Mouse (Mus musculus): ENCODE data around the gene Usp19.

The Usp19 gene

DNA sequence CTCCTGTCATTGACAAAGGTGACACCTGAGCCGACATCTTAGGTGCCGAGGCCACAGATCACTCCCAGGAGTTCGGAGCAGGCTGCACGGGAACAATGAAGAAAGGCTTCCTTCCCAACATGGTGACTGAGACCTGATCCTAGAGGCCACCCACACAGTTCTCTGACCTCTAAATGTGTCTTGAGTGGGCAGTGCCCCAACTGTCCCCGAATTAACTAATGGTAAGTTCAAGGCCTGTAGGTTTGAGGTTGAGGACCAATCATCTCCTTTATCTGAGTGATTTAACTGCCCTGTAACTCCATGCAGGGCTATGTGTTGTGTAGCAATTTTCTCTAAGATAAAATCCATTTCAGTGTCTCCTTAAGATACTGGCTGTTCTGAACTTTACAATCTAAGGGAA, 21.0 kb upstream of the Usp19 start:
- peak; percentile 70 for DNase-seq (ENCODE audit: low spot score)

DNA sequence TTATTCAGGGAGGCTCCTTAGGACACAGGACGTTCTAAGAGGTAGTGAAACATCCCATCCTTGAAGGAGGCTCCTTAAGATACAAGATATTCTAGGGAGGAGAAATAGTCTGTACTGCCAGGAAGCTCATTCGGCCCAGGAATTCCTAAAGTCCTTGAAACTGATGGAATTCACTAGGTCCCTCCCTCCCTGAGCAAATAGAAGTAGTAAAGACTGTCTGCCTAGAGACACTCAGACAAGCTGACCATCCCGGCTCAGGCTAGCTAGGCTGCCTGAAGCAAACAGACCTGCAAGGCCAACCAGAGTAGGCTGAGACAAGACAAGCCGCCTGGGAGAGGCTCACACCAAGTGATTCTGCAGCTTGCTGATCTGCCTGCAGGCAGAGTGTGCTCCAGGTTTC, 20.6 kb upstream of the Usp19 start:
- peak; percentile 68 for DNase-seq (ENCODE audit: low spot score)

DNA sequence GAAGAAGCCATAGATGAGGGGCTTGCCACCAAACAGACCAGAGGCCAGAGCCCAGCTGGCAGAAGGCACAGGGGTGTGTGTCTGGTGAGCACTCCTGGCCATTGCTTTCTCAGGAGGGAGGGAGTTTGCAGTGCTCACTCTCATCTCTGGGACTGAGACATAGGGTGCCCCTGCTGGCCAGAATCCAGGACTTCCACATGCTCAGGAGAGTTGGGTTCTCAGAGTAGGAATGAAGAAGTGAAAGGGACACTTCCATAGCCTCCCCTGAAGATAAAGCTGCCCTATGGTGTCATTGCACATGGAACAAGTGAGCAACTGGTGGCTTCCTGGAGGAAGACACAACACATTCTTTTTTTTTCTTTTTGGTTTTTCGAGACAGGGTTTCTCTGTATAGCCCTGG, 15.9 kb upstream of the Usp19 start:
- DNase-seq (ENCODE audit: low spot score), result no peak

DNA sequence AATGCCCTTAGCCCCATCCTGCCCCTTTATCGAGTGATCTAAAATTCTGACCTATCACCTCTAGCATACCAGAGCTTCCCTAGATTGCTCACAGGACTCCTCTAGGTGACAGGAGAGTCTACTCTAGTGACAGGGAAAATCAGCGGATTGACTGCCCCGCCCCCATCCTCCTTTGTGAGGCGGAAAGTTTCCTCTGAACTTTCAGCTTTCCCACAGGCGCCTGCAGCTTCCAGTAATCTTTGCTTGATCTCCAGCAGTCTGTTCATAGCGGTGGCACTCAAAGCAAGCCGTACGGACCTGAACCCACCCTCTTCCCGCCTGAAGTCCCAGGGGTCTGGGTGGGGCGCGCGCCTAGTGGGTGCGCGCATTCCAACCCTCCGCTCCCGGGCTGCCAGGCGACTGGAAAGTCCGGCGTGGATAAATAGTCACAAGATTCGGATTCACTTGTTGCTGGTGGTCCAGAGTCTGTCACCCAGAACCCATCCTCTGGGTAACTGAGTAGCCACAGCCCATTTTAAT, 11.7 kb upstream of the Usp19 start:
- peak; percentile 78 for DNase-seq (ENCODE audit: low spot score)

DNA sequence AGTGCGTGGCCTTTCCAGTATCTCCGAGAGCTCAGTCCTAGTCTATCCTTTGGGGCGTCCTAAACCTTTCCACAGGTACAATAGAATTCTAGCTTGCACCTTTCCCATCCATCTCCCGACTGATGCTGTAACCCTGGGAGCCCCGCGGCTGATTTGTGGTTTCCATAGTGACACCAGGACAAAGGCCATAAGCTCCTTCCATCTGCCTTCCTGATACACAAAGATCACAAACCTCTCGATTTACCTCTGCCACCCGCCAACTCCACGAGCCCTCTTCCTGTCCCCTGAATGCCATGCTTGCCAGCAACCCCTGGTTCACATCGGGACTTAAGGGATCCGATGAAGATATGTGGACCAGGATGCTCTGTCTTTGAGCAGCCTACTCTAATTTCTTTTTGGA, 11.2 kb upstream of the Usp19 start:
- DNase-seq (ENCODE audit: low spot score), result no peak

DNA sequence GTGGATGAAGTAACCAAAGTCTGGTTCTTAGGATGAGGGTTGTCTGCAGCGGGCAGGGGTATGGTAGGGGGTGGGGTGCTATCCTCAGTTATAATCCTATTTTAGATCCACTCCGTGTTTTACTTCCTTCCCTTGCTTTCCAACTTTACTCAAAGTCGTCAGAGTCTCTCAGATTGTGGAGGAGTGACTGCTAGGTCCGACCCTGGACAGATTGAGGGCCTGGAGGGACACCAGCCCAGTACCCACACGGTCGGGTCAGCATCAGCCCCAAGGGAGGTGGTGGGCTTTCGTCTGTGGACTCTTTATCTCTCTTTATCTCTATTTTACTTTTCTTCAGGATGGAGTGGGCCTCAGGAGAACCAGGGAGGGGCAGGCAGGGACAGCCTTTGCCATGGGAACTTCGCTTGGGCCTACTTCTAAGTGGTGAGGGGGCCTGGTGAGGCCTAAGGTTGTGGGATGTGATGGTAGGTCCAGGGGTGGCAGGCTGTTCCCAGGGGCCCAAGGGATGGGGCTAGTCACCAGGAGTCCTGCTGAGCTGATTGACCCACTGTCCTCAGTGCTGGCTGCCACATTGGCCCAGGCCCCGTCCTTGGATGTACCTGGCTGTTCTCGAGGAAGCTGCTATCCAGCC, 10.6 kb upstream of the Usp19 start, which contains the start of gene Lamb2:
Gene Lamb2 (plus strand): TSS at position 16 of the 631 bp plus-strand sequence.
- no peak for DNase-seq (ENCODE audit: low spot score)

DNA sequence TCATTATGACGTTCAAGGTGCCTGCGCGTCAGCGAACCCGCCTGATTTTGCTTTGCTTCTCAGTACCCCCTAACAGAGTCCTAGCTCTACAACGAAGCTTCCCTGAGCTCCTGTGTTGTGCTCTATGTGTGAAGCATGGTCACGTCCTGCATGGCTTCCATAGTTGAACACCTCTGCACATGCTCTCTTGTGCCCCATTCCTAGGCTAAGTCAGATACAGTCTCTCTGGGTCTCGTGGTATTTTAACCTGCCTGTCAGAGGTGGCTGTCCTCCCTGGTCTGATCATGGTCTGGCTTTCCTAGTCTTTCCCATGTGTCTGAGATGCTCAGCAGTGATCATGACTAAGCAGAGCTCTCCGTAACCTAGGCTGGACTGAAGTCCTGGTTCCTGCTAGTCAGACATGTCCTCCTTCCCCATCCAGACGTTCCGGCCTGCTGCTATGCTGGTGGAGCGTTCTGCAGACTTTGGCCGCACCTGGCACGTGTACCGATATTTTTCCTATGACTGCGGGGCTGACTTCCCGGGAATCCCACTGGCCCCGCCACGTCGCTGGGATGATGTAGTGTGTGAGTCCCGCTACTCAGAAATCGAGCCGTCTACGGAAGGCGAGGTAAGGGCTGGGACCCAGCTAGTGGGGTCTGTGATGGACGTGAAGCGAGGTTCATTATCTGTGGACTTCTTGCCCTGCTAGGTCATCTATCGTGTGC, 9.4 kb upstream of the Usp19 start:
- no peak for DNase-seq (ENCODE audit: low spot score)

DNA sequence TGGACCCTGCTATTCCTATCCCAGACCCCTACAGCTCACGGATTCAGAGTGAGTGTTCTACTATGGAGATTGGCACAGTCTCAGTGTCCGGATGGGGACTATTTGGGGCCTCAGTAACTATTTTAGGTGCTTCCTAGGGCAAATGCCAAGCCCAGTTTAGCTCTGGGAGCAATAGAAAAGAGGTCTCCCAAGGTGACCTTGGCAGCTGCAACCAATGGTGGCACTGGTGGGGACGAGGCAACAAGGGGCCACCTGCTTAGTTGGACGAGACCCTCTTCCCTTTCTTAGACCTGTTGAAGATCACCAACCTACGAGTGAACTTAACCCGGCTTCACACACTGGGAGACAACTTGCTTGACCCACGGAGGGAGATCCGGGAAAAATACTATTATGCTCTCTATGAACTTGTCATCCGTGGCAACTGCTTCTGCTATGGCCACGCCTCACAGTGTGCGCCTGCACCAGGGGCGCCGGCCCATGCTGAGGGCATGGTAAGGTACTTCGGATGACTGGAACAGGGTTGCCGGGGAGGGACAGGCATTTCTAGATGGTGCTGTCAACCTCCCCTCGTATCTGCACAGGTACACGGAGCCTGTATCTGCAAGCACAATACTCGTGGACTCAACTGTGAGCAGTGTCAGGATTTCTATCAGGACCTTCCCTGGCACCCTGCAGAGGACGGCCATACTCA, 8.7 kb upstream of the Usp19 start:
- DNase-seq (ENCODE audit: low spot score), result no peak

DNA sequence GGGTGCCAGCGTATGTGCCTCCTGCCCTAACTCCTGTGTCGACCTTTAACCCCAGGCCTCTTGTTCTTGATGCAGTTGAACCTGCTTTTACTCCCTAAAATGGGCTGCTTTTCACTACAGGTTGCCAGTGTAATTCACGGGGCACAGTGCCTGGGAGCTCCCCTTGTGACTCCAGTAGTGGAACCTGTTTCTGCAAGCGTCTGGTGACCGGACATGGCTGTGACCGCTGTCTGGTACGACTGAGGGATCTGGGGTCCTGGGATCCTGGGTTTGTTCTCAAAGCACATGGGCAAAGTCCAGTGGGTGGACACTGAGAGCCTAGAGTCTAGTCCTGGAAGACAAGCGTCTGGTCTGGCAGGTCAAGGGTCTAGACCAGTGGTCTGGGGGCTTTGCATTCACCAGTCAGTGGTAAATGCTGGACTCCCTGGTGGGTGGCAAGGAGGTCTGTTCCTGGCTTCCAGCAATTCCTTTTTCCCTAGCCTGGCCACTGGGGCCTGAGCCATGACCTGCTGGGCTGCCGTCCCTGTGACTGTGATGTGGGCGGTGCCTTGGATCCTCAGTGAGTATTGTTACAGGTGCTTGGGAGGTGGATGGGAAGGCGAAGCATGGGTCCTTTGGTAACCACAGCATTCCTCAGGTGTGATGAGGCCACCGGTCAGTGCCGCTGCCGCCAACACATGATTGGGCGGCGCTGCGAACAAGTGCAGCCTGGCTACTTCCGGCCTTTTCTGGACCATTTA, 7.2 kb upstream of the Usp19 start:
- no peak for DNase-seq (ENCODE audit: low spot score)

DNA sequence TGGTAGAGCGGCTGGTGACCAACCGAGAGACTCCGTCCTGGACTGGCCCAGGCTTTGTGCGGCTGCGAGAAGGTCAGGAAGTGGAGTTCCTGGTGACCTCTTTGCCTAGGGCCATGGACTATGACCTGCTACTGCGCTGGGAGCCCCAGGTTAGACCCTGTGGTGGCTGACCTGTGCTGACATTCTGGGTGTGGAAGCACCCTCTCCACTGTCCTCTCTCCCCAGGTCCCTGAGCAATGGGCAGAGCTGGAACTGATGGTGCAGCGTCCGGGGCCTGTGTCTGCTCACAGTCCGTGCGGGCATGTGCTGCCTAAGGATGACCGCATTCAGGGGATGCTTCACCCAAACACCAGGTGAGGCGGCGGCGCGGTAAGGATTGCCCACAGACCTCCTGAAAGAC, 6.4 kb upstream of the Usp19 start:
- DNase-seq (ENCODE audit: low spot score), result no peak

DNA sequence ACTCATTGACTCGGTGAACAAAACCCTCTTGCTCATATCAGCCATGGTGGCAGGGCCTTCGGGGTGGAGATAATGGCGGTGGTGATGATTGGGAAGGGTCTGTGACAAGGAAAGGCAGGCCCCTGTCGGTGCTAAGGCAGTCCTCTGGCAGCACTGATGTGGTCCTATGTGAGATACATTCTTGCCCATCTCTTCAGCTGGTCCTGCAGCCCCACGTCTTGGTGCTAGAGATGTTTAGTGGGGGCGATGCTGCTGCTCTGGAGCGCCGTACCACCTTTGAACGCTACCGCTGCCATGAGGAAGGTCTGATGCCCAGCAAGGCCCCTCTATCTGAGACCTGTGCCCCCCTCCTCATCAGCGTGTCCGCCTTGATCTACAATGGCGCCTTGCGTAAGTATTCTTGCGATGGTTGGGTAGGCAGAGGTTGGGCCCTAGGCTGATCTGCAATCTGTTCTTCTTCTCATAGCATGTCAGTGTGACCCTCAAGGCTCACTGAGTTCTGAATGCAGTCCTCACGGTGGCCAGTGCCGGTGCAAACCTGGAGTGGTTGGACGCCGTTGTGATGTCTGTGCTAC, 5.0 kb upstream of the Usp19 start:
- DNase-seq (ENCODE audit: low spot score), result no peak

DNA sequence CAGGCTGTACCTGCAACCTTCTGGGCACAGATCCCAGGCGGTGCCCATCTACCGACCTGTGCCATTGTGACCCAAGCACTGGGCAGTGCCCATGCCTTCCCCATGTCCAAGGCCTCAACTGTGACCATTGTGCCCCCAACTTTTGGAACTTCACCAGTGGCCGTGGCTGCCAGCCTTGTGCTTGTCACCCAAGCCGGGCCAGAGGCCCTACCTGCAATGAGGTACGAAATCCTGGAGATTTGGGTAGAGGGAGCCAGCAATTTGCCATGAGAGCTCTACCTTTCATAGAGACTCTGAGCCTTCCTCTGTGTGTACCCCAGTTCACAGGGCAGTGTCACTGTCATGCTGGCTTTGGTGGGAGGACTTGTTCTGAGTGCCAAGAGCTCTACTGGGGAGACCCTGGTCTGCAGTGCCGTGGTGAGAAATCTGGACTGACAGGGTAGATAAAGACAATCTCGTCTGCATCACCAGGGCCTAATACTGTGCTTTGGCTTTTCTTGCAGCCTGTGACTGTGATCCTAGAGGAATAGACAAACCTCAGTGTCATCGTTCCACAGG, 3.4 kb upstream of the Usp19 start:
- DNase-seq (ENCODE audit: low spot score), result no peak

DNA sequence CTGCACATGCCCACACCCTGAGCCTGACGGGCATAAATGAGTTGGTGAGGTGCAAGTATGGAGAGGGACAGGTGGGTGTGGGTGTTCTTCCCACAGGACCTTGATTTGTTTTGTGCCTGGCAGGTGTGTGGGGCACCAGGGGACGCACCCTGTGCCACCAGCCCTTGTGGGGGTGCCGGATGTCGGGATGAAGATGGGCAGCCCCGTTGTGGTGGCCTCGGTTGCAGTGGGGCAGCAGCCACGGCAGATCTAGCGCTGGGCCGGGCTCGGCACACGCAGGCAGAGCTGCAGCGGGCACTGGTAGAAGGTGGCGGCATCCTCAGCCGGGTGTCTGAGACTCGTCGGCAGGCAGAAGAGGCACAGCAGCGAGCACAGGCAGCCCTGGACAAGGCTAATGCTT, 2.0 kb upstream of the Usp19 start:
- DNase-seq (ENCODE audit: low spot score), result no peak

DNA sequence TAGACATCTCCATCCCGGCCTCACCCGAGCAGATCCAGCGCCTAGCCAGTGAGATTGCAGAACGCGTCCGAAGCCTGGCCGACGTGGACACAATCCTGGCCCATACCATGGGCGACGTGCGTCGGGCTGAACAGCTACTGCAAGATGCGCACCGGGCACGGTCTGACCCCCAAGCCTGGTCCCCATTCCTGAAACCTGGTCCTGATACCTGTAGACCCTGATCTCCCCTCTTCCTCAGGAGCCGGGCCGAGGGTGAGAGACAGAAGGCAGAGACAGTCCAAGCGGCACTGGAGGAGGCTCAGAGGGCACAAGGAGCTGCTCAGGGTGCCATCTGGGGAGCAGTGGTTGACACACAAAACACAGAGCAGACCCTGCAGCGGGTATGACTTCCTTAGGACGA, 1.2 kb upstream of the Usp19 start:
- DNase-seq (ENCODE audit: low spot score), result no peak

DNA sequence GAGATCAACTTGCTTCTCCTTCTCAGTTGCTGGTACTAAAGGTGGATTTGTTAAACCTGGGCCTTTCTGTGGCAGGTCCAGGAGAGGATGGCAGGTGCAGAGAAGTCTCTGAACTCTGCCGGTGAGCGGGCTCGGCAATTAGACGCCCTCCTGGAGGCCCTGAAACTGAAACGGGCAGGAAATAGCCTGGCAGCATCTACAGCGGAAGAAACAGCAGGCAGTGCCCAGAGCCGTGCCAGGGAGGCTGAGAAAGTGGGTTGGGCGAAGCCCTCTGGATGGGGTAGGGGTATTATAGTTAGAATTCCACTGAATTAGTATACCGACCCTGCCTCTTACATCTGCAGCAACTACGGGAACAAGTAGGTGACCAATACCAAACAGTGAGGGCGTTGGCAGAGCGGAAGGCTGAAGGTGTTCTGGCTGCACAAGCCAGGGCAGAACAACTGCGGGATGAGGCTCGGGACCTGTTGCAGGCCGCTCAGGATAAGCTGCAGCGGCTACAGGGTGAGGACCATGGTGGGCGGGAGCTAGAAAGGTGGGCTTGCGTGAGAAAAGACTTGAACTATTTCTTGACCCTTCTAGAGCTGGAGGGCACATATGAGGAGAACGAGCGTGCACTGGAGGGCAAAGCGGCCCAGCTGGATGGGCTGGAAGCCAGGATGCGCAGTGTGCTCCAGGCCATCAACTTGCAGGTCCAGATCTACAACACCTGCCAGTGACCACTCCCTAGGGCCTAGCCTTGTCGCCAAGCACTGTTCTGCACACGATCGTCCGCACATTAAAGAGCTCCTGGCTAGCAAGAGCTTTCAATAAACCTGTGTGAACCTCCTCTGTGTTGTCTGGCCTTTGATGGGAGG, 472 bp upstream of the Usp19 start:
- peak; percentile 49 for DNase-seq (ENCODE audit: low spot score)

DNA sequence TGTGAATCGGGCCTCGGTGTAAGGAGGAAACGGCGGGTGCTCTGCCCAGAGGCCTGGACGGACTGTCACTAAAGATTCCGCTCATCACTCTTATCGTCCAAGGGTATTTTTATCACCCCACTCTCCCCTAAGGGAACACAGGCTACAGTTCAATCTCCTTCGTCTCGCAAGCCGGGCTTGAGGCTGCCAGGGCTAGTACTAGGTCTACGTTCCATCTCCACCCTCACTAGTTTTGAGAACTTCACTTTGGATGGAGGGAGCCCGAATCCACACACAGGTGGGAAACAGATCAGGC, 831 bp downstream of the Usp19 start:
- no peak for DNase-seq (ENCODE audit: low spot score)

DNA sequence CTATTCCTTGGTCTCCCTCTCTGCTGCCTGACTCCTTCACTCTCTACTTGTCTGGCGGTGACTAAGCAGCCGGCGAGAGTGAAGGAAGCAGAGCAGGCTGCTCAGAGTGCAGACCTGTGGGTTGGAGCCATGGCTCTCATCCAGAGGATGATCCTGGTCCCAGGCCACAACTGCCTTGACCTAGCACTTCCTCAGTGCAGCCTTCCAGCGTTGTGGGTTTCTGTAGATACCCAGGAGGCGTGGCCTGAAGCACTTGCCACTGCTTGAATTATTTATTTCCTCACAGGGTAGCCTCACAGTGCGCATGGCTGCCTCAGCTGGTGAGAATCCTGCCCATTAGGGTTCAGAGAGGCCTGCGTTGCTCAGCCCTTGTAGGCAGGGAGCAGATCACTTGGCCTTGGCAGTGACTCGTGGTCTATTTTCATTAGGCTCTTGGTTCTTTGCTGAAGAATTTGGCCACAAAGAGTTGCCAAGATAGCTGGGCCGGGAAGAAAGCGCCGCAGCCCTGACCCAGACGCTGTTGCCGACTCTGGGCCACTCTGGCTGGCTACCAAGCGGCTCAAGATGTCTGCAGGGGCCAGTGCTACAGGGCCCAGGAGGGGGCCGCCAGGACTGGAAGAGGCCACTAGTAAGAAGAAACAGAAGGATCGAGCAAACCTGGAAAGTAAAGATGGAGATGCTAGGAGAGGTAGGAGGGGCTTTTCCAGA, 1.8 kb downstream of the Usp19 start:
- DNase-seq (ENCODE audit: low spot score), result peak; percentile 67

DNA sequence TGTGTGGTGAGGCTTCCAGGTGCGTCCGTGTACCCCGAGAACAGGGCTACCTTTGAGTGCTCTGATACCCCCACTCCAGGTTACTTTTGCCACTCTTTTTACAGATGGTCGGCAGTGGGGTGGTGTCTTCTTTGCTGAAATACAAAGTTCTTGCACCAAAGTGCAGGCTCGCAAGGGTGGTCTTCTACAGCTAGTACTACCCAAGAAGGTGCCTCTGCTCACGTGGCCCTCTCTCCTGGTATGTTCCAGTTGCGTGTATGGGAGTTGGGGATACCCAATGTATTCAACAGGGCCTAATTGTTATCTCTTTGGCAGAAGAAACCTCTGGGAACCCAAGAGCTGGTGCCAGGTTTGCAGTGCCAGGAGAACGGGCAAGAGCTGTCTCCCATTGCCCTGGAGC, 2.8 kb downstream of the Usp19 start:
- DNase-seq (ENCODE audit: low spot score), result peak; percentile 49

DNA sequence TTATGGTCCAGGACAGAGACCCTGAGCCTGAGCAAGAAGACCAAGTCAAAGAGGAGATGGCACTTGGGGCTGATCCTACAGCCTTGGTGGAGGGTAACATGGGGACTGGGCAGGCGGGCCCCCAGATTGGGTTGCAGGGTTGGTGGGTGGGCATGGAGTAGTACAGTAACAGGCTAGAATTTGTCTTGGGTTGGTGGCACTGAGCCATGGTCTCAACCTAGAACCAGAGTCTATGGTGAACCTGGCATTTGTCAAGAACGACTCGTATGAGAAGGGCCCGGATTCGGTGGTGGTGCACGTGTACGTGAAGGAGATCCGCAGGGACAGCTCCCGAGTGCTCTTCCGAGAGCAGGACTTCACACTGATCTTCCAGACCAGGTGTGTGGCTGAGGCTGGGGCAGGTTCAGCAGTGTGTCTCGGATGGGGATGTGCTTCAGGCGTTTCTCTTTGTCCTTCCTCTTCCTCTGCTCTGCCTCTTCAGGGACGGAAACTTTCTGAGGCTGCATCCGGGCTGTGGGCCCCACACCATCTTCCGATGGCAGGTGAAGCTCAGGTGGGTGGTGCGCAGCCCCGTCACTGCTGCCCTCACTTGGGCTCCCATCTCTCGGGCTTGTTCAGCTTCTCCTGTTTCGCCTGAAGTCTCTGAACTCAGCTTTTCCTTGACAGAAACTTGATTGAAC, 3.9 kb downstream of the Usp19 start:
- DNase-seq (ENCODE audit: low spot score), result no peak

DNA sequence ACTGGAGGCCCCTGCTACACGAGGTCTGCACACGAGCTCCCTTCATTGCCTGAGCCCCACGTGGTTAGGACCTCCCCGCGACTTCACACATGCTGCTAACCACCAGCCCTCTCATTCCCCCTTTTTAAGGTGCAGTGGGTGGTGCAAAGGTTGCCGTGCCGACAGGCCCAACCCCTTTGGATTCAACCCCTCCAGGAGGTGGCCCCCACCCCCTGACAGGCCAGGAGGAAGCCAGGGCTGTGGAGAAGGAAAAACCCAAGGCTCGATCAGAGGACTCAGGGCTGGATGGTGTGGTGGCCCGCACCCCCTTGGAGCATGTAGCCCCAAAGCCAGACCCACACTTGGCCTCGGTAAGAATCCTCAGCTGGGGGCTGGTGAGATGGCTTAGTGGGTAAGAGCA, 4.5 kb downstream of the Usp19 start:
- no peak for DNase-seq (ENCODE audit: low spot score)

Measured in testis, postnatal 14 days (tissue).